Mouse (Mus musculus): Measurements from ENCODE around the gene Atl1.

Atl1 gene

DNA sequence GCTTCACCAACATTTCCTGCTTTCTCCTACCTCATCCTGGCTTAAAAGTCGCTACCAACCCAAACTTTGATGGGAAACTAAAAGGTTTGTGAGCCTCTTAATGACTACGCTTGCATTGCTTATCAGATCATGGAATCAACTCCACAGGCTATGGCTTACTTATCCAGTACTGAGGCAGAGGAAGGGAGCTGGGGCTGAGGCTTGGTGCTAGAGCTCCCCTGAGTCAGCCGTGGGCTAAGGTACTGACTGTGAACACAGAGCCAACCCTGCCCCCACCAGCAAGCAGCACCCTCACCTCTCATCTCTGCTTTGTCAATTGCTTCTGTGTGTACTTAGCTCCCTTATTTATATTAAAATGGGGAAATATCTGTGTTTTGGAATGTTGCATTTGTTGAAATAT lies 55.1 kb downstream of the Atl1 start:
- no peak for DNase-seq

DNA sequence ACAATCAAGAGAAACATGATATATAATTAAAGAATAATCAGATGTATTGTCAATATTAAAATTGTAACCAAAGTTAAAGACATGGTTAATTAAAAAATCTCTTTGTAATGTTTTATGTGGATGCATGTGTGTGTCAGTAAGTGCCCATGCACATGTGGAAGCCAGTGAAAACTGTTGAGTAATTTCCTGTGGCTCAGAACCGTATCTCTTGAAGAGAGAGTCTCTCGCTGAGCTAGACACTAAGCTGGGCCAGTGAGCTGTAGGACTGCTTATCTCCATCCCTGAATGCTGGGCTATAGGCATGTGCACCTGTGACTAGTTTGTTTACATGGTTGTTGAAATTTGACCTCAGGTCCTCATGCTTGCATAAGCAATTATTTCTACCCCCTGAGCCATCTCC lies 65.0 kb downstream of the Atl1 start:
- no peak for DNase-seq

DNA sequence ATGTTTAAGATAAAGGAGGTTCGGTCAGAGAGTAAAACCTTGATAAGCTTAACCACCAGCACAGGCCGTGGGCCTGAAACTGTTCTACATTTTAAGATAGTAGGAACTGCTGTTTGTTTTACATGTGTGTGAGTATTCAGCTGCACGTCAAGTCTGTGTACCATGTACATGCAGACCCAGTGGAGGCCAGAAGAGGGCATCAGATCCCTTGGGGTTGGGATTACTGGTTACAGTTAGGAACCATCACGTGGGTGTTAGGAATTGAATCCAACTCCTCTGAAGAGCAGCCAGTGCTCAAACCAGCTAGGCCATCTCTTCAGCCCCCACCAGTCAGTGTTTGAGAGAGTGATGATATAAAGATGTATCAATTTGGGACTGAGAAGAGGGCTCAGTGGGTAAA lies 70.1 kb downstream of the Atl1 start:
- DNase-seq: peak; percentile 59 to 76

DNA sequence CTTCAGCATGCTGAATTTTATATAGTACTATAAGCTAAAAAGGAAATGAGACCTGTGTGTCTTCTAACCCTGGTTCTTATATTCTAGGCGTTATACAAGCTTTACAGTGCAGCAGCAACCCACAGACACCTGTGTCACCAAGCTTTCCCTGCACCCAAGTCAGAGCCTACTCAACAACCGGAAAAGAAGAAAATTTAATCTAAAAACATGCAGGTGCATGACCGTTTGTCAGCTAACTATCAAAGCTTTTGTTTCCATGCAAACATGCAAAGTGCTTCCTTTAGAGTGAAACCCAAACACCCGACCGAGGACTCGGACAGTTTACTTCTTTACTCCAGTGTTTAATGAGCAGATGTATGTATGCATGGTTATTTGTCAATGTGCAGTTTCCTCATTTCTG lies 70.7 kb downstream of the Atl1 start:
- no peak for DNase-seq

DNA sequence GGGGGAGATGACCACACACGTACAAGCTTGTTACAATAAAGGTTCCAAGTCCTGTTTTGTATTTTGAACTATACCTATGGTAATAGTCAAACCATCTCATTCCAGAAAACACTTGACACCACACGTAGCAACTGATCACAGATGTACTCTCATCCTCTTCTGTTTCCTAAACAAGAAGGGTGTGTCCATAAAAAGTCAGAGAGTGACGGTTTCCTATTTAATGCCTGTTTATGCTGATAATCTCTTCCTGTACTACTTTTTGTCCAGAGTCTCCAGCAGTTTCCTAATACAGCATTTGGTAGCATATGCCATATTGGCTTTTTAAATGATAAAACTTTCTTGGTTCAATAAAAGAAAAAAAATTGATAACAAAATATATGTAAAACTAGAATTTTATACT lies 73.2 kb downstream of the Atl1 start:
- no peak for DNase-seq

DNA sequence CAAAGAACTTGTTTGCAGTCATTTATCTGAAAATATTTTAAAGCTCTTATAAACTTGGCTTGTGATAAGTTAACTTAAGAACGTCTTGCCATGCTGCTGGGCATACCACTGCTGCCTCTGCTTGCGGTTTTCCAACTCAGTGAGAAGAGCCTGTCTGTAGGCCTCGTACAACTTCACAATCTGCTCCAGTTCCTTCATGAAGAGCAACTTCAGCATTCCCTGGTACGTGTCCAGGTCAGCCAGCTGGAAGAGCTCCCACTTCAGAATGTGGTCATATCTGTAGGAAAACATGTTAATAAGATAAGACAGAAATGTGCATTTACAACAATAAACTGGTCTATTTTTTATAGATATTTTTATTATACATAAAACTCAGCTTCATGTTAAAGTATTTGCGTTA lies 73.7 kb downstream of the Atl1 start:
- peak; percentile 47 to 79 for DNase-seq

DNA sequence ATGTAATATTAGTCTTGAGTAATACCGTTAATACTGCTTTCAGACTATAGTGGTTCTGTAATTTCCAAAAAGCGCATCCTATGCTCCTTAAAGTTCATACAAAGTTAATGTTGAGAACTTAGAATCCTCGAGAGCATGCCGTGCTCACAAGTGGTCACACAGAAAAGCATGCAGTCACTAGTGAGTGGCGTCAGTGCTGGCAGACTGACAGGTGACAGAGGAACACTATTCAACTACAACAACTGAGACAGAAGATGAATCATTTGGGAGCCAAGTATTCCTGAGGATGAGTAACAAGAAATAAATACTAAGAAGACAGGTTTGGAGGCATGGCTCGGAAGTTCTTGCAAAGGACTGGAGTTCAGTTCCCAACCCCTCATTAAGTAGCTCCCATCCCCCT lies 74.7 kb downstream of the Atl1 start:
- no peak for DNase-seq

DNA sequence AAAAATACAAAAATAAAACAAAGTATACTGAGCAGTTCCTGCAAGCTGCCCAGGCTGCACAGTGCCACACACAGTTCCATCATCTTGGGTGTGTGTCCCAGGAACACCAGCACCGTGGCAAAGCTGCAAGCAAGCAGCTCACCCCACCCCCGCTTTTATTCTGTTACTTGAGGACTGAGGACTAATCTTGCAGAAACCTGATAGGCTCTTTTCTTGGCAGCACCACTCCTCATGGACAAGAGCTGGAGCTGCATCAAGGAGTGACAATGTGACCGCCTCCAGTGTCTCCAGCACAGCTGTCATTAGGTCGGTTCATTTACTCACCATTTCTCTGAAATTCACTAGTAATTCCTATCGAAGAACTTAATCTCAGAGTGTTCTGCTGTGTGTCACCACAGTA lies 75.7 kb downstream of the Atl1 start:
- no peak for DNase-seq

DNA sequence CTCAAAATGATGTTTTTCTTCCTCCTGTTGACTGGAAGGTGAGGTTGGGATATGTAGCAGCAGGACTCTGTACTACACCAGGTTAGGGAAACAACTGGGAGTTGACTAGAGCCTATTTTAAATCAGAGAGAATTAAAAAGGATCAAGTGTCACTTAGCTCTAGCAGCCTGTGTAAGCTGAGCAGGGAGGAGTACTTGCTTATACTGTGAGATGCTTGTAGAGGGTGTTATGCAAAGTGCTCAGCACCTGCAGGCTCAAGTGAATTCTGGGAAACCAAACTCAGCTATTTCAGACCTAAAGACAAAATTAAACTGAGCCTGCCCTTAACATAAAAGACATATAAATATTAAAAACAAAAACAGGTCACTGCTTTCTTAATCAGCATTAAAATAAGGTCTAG lies 81.3 kb downstream of the Atl1 start:
- DNase-seq: no peak

DNA sequence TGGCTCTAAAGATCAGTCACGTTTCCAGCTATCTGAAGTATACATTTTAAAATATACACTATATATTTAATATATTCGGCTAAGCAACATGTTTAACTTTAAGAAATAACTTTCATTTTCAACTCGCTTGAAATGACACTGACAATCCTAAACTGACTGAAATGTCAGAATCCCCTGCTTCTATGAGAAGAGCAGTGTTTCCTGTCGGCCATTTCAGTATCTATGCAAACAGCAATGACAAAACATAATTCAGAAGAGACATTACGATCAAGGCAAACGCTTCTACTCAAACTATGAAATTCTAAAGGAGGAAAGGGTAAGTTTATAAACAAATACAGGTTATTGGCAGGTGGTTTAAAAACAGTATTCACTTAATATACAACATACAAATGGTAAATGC lies 84.3 kb downstream of the Atl1 start:
- no peak for DNase-seq

DNA sequence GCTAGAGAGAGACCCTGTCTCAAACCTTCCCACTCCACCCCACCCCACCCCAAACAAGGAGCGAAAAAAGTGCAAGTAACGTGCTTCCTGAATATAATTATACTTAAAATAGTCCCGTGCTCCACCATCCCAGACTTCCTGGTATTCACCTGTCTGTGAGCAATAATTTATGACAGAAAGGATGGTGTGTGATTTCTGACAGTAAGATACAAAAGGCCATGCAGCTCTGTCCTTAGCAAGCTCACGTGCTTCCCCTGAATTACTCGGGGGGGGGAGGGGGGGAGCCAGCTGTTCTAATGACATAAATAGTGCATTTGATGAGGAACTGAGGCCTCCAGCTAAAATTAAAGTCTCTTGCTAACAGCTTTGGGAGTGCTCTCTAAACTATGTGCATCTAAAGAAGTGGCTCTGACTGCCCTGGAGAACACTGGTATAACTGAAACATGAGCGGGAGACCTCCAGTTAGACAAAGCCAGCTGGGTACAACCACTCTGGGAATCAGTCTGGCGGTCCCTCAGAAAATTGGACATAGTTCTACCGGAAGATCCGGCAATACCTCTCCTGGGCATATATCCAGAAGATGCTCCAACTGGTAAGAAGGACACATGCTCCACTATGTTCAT lies 85.1 kb downstream of the Atl1 start:
- no peak for DNase-seq

DNA sequence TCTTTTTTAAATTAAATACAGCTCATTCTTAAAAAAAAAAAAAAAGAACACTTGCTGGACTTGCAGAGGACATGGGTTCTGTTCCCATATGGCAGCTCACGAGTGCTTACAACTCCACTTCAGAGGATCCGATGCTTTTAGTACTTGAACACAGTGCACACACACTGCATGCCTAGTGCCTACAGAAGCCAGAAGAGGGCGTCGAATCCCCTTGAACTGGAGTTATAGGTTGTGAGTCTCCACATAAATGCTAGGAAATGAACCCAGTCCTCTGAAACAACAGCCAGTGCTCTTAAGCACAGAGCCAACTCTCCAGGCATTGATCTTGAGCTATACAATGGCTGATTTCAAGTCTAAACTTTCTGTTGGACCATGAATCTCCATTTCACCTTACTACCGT lies 90.5 kb downstream of the Atl1 start:
- no peak for DNase-seq

DNA sequence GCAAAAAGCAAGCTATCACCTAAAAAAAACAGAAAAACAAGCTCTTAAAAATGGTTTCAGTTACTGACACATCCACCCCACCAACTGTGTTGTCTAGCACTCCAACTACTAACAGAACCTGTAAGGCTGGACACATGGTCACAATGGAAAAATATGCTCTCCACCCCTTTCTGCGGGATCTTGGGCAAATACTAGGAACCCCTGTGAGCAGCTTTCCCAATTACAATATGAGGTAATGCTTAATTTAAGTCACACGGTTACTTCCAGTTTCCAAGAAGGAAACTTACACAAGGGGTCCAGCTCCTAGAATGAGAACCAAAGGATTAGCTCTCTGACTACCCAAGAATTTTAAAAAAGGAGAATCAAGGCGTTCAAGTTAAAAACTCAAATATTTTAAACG lies 93.1 kb downstream of the Atl1 start:
- peak in 1 of 2 experiments; percentile 25 for DNase-seq

DNA sequence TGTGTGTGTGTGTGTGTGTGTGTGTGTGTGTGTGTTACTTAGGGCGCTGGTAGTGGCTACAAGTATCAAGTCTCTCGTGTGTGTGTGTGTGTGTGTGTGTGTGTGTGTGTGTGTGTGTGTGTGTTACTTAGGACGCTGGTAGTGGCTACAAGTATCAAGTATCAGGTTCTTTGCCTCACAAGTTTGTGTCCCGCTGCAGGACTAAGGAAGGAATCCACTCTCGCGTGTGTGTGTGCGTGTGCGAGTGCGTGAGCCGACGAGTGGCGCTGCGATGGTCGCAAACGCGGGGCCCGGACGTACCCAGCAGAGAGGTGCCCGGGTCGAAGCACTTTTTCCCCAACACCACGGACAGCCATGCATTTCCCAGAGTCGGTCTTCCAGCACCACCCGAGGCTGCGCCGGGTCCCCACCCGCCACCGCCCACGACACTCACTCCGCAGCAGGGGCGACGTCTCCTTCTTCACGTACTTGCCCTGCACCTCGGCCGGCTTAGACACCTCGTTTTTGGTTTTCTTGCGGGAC lies 93.9 kb downstream of the Atl1 start:
- DNase-seq: peak; percentile 54 to 63

DNA sequence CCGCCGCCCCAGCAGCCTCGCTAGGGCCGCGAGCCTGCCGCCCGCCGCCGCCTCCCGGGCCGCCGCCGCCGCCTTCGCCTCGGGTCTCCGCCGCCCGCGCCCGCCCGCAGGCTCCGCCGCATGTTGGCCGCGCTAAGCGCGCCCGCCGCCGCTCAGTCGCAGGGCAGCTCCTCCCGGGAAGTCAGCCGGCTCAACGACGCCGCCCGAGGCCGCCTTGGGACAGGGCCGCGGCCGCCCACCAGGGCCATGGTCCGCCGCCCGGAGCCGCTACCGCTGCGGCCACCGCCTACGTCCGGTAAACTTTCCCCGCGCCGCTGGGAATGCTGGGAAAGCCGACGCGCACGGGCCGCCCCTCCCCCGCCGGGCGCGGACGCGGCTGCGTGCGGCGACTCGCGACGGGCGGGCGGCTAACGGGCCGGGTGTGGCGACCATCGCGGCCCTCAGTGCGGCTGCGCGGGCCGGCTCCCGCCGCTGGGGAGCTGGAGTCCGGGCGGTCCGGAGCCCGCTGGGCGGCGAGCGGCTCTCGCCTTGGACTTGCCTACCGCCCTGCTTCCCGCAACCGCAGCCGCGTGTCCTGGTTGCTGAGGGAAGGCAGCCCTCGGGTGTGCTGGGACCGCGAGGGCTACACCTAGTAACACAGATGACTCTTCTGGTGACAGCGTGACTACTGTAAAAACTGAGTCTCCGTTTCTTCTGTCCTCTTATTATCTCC lies 94.5 kb downstream of the Atl1 start, which contains the start of gene Sav1:
TSS of gene Sav1 (minus strand) at position 217 of the 712 bp plus-strand sequence.
- DNase-seq: peak; percentile 91 to 95

DNA sequence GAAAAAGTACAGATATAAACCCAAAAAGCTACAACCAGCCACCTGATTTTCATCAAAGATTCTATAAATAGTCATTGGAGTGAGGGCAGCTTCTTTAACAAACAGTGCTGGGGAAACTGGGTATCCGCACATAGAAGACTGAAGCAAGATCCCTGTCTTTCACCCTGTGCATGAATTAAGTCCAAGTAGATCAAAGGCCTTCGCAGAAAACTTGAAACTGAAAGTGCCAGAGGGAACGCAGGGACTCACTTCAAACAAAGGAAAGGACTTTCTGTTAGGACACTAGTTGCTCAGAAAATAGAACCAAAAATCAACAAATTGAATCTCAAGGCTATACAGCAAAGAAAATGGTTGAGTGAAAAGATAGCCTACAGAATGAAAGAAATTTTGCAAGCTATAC lies 103.0 kb downstream of the Atl1 start:
- DNase-seq: no peak

DNA sequence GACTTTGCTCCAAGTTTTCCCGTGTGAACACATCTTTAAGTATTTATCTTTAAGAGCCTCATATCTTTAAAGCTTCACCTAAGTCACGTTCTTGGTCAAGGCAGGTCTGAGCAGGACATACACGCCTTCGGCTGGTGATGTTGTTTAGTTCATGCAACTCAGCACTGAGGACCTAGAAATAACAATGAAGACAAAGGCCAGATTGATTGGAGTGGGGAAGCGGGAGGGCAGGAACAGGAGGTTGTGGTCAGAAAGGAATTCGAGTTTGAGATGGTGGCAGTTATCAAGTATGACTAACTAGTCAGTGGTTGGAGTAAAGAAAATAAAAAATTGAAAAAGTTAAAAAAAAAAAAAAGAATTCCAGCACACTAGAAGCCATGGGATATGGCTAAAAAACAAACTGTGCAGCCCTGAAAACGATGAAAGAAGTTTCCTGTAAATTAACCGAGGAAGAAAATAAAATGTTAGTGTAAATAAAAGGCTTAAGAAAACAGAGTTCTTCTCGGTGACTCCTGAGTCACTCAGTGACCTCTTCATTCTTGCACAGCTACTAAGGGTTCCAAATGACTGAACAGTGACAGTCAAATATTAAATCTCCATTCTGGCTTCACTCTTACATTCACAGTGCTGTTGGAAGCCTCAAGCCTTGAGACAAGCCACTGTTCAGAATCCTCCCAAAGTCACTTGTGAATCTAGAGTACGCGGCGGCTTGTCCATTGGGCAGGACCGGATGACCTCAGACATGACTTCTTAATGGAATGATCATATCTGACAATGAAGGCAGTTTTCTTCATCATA lies 106.0 kb downstream of the Atl1 start:
- no peak for DNase-seq

DNA sequence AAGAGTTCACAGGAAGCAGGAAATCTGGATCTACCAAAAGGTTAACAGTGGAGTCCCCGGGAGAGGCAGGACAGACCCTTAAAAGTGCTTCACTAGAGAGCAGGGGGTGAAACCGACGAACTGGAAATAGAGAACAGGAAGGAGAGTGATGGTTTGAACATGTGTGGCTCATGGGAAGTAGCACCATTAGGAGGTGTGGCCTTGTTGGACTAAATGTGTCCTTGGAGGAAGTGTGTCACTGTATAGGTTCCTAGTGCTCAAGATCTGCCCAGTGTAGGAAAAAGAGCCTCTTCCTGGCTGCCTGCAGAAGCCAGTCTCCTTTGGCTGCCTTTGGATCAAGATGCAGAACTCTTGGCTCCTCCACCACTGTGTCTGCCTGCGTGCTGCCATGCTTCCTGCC lies 112.7 kb downstream of the Atl1 start:
- DNase-seq: no peak

DNA sequence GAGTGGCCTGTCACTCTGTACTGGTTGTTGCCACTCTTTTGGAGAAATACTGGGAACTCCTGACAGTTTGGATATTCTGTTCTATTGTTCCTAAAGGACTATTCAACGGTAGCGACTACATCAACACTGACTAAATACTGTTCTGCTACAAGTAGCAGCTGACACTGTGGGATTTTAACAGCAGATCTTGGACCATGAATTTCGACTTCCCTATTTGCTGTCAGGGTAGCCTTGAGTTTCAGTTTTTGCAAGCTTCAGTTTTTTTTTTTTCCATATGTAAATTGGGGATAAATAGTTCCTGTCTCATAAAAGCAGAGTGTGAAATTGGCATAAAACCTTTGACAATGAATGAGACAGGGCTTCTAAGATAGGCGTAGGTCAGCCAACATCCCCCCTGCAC lies 117.9 kb downstream of the Atl1 start:
- no peak for DNase-seq

DNA sequence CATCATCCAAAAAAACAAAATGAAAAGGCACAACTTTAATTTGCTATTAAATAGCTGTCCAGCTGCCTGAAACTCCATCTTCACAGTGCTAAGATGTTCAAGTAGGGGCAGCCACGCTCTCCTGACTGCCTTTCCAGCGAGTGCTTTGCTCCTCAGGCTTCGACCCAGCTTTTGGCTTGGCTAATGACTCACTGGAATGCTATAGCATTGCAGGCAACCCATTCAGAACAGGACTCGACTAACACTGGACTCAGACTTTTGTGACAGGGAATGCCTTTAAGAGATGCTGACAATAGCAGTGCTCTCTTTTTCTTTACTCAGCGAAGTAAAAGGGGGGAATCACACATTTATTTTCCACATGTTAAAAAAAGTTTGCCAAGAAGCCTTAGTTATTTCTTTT lies 119.3 kb downstream of the Atl1 start:
- no peak for DNase-seq

DNA sequence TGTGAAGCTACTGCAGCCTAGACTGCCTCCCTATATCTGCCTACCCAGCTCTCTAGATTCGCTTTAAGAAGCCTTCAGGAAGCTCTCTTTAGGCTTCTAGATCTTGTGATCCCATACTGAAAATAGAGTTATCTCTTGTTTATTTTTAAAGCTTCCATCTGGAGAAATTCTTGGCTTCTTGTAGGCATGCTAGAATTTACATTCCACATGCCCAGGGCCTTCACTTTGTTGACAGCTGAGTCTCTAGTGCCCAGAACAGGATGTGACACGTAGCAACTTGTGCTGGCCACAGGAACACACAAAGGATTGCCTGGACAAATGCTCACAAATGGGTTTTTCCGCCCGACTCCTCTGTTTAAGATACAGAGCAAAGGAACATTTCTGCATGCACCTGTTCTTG lies 123.5 kb downstream of the Atl1 start:
- peak; percentile 27 to 40 for DNase-seq
